ENCODE assay signal across 23 mouse cellular contexts in genomic region chr2:179412966-179413365, GRCm38 (mm10). TPM values are rescaled to one million over a fixed set of nuclear protein-coding genes. Genes with fewer than 3 reads are reported as not detected.
A peak's percentile ranks its signal among the peaks of the same experiment; 100 is the strongest.
DNase-seq lines count a peak whose midpoint lies in the region; ATAC-seq lines count a peak whose summit lies in the region.
"Had no signal": no experiment of that assay in that cellular context is flagged by ENCODE, and none has a peak within 500 bp of the region (broad histone marks: within the 10 kb centered on the region; RNA-seq: fewer than 3 reads in every experiment).

No protein-coding gene starts in this region.

- H3K4me1 ChIP-seq in midbrain, embryonic 14.5 days (ENCODE audit: control insufficient read depth, insufficient read depth, low read length): no peaks in the 10 kb centered on the region
- H3K4me1 ChIP-seq in midbrain, embryonic 15.5 days: no peaks in the 10 kb centered on the region
- H3K4me1 ChIP-seq: hindbrain, embryonic 12.5 days had no signal

- no peak overlapping the region for H3K4me3 ChIP-seq in midbrain, embryonic 14.5 days (replicated peaks; ENCODE audit: low read depth, low read length)
- no peak overlapping the region for H3K4me3 ChIP-seq in midbrain, embryonic 15.5 days
- H3K4me3 ChIP-seq: embryonic facial prominence, embryonic 15.5 days; heart, embryonic 13.5 days; hindbrain, embryonic 12.5 days; hindbrain, embryonic 15.5 days had no signal

- ATAC-seq in midbrain, embryonic 14.5 days (ENCODE audit: low FRiP score, low TSS enrichment): no peak
- no peak for ATAC-seq in midbrain, embryonic 15.5 days (replicated peaks)
- ATAC-seq: activated CD4-positive, CD25-positive, alpha-beta regulatory T cell, adult 4 months; forebrain, embryonic 14.5 days; forebrain, postnatal 0 days had no signal

- no peaks in the 10 kb centered on the region for H3K27me3 ChIP-seq in midbrain, embryonic 14.5 days (ENCODE audit: control insufficient read depth, insufficient read depth, low read length)
- no peaks in the 10 kb centered on the region for H3K27me3 ChIP-seq in midbrain, embryonic 15.5 days (replicated peaks)
- H3K27me3 ChIP-seq: embryonic facial prominence, embryonic 15.5 days; heart, embryonic 13.5 days; hindbrain, embryonic 12.5 days; hindbrain, embryonic 15.5 days had no signal

- H3K9me3 ChIP-seq in midbrain, embryonic 14.5 days (ENCODE audit: control insufficient read depth, low read length): no peaks in the 10 kb centered on the region
- no peaks in the 10 kb centered on the region for H3K9me3 ChIP-seq in midbrain, embryonic 15.5 days
- H3K9me3 ChIP-seq: embryonic facial prominence, embryonic 15.5 days; hindbrain, embryonic 12.5 days; hindbrain, embryonic 15.5 days had no signal

- no peaks in the 10 kb centered on the region for H3K36me3 ChIP-seq in midbrain, embryonic 14.5 days (ENCODE audit: control insufficient read depth, insufficient read depth, low read length)
- no peaks in the 10 kb centered on the region for H3K36me3 ChIP-seq in midbrain, embryonic 15.5 days (replicated peaks)
- H3K36me3 ChIP-seq: embryonic facial prominence, embryonic 15.5 days; heart, embryonic 13.5 days; hindbrain, embryonic 12.5 days; hindbrain, embryonic 15.5 days had no signal

- H3K4me2 ChIP-seq in midbrain, embryonic 14.5 days (ENCODE audit: low read length): no peak overlapping the region
- no peak overlapping the region for H3K4me2 ChIP-seq in midbrain, embryonic 15.5 days
- H3K4me2 ChIP-seq: embryonic facial prominence, embryonic 15.5 days; heart, embryonic 13.5 days; hindbrain, embryonic 12.5 days; hindbrain, embryonic 15.5 days had no signal

- WGBS in midbrain, embryonic 14.5 days: 57% methylated on average over 2 of the region's 2 CpGs
- 49% methylated on average over 2 of the region's 2 CpGs for whole genome bisulfite sequencing in midbrain, embryonic 15.5 days

- intact Hi-C loops in left cerebral cortex, postnatal 4 days (cut with DNase I): no loop called here
- intact Hi-C loops in left cerebral cortex, postnatal 25 days (cut with DNase I): no loop called here

- no peak overlapping the region for H3K9ac ChIP-seq in midbrain, embryonic 14.5 days (replicated peaks; ENCODE audit: low read length)
- H3K9ac ChIP-seq in midbrain, embryonic 15.5 days: no peak overlapping the region
- H3K9ac ChIP-seq: embryonic facial prominence, embryonic 15.5 days; forebrain, postnatal 0 days; heart, embryonic 13.5 days; hindbrain, embryonic 12.5 days; hindbrain, embryonic 15.5 days had no signal

- DNase-seq in cerebellum, postnatal 10 days: peak; percentile 34 to 47
- no peak for DNase-seq in cerebellum, postnatal 36 days
- DNase-seq in left cerebral cortex, postnatal 4 days: peak; percentile 46
- DNase-seq in left cerebral cortex, postnatal 25 days (ENCODE audit: low spot score in 2 of 2): no peak
- DNase-seq in midbrain, embryonic 14.5 days: peak; percentile 27
- no peak for DNase-seq in frontal cortex, postnatal 25 days (ENCODE audit: low spot score in 2 of 2)
- DNase-seq: adrenal gland, adult 8-10 months; adrenal gland, postnatal 25 days; cerebellum, adult 18-20 months; cerebellum, adult 9-10 months; cerebellum, postnatal 25 days; embryo, embryonic 11 days; forebrain, postnatal 0 days; gastrocnemius, postnatal 25 days; heart, adult 18-20 months had no signal

- no peak overlapping the region for H3K27ac ChIP-seq in midbrain, embryonic 14.5 days (replicated peaks; ENCODE audit: low read depth, low read length)
- no peak overlapping the region for H3K27ac ChIP-seq in midbrain, embryonic 15.5 days
- H3K27ac ChIP-seq: embryonic facial prominence, embryonic 15.5 days; heart, embryonic 13.5 days; hindbrain, embryonic 12.5 days; hindbrain, embryonic 15.5 days had no signal

RNA-seq across cellular contexts. Expression of gene Cdh4, which starts 29.3 kb away (rescaled TPM):
- total RNA-seq in left cerebral cortex, postnatal 4 days (2021): 10 to 100 TPM; 50.4 to 61.7 TPM
- 10 to 100 TPM; 24.1 to 30.8 TPM for total RNA-seq in left cerebral cortex, postnatal 25 days (2021)
- 42.8 and 50.5 TPM in 2 replicates for polyA plus RNA-seq in midbrain, embryonic 14.5 days (2014; fragmentation: Nextera tagmentation; extraction: Ambion mirVana)
- 58.8 and 63.9 TPM in 2 replicates for polyA plus RNA-seq in midbrain, embryonic 15.5 days (2015; fragmentation: Nextera tagmentation; extraction: Ambion mirVana)
- total RNA-seq: hematopoietic stem cell, adult 5-6 weeks had no signal

Comparison
In these comparisons a context has a peak if more than half of its experiments do, and no peak if none do; other contexts are left out.
1. DNase-seq: peak in cerebellum, postnatal 10 days (2 of 2), left cerebral cortex, postnatal 4 days (single experiment) and midbrain, embryonic 14.5 days (single experiment); none in cerebellum, postnatal 36 days (0 of 2), left cerebral cortex, postnatal 25 days (0 of 2) and frontal cortex, postnatal 25 days (0 of 2).